Mouse (Mus musculus) olfactory bulb, adult 2 months (tissue): ENCODE data around the gene Llph.

Source experiments
- CTCF ChIP-seq: fragments of 200-500 bp; IDR thresholded peaks from 2 replicates; pipeline ENCODE4 v1.5.1; 2012; ENCODE audit warnings: low read depth, mild to moderate bottlenecking, low read length, moderate library complexity; ENCODE audit not compliant: insufficient read depth
- POLR2A ChIP-seq: fragments of 200-500 bp; IDR thresholded peaks from 2 replicates; pipeline ENCODE4 v1.6.1; 2012; ENCODE audit warnings: mild to moderate bottlenecking, low read depth, low read length, moderate library complexity; ENCODE audit not compliant: insufficient read depth

DNA sequence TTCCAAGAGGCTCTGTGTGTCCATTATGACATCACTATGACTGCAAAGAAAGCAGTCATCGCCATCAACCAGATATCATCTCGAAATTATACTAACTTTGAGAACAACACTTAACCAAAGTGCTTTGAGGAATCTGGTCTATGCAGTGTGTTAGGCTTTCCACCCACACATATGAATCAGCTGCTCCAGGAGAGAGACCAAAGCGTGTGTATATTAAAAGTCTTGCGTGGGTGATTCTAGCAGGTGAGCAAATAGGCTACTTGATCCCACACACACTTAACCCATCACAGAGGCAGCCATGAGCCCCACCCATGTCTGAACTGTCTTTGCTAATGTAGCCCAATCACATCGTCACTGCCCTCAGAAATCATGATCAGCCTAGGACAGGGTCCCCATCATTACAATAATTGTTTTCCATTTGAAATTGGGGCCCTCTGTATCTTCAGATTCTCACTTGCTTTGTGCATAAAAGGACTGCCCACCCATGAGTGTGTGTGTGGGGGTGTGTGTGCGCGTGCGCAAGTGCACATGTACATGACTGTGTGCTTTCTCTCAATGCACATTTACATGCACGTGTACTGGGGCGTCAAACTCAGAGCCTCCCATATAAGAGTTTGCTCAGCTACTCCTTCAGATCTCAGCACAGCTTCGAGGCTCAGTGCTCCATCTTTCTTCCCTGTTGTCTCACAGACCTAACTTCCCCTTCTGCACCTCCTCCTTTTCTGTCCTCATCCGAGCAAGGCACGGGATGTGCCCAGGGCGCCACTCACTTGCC lies 29.6 kb upstream of the Llph start:
- no peak for TF ChIP-seq CTCF
- no peak for TF ChIP-seq POLR2A
